Mouse (Mus musculus) midbrain, embryonic 10.5 days (tissue): ENCODE measurements around the gene Eif3g. TPM values are rescaled to one million over a fixed set of nuclear protein-coding genes. Genes with fewer than 3 reads are reported as not detected.

Experiments used
- DNase-seq: peaks from one replicate; pipeline ENCODE4 v3.0.0-alpha.2; 2017; ENCODE audit warnings: low spot score
- H3K27ac ChIP-seq: fragments of 300-500 bp; sonication (generic); replicated peaks from 2 replicates; pipeline ENCODE4 v1.5.1; 2016; ENCODE audit warnings: mild to moderate bottlenecking
- H3K27me3 ChIP-seq: fragments of 300-500 bp; sonication (generic); 2 replicates; pipeline ENCODE4 v1.6.1; 2016; ENCODE audit warnings: low read depth, mild to moderate bottlenecking; ENCODE audit not compliant: poor library complexity, severe bottlenecking
- H3K36me3 ChIP-seq: fragments of 300-500 bp; sonication (generic); 2 replicates; pipeline ENCODE4 v1.6.1; 2016; ENCODE audit warnings: mild to moderate bottlenecking, moderate library complexity
- H3K4me1 ChIP-seq: fragments of 300-500 bp; sonication (generic); 2 replicates; pipeline ENCODE4 v1.6.1; 2016
- H3K4me3 ChIP-seq: fragments of 300-500 bp; sonication (generic); 2 replicates; pipeline ENCODE4 v1.5.1; 2016; ENCODE audit warnings: mild to moderate bottlenecking, moderate library complexity
- H3K9me3 ChIP-seq: fragments of 300-500 bp; sonication (generic); replicated peaks from 2 replicates; pipeline ENCODE4 v1.6.1; 2016; ENCODE audit warnings: mild to moderate bottlenecking
- WGBS: fragments of 180-500 bp; shearing (Covaris S2); methylation state at CpG from one replicate; pipeline ENCODE4 v1.1.7; 2016; 5-methylcytosine and 5-hydroxymethylcytosine counted together
- polyA plus RNA-seq: library from polyadenylated mRNA; unstranded; fragments of >200 nt; fragmentation: Nextera tagmentation; extraction: Ambion mirVana; gene quantifications from 2 replicates; pipeline ENCODE4 v1.2.1, GENCODE M21; 2016

Eif3g gene
- polyA plus RNA-seq, 1 experiment from 2014 or later: 429 TPM

DNA sequence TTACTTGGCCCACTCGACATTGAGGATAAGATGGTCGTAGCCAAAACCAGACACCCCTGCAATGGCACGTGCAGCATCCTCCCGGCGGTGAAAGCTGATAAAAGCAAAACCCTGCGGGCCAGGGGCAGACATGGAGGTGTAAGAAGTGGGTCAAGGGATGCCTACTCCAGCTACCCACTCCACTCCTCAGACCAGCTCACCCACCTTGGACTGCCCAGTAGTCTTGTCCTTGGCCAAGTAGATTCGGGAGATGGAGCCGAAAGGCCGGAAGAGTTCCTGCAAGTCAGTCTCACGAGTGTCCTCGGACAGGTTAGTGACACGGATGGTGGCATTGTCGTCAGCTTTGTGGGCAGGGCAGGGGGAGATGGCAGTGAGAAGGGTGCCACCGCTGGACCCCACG, 3.8 kb downstream of the Eif3g start:
- Histone ChIP-seq H3K27me3 (no peaks in the 10 kb centered on the region), H3K36me3 (peaks cover 77% of the 10 kb centered on the region), H3K4me1 (peaks cover 17% of the 10 kb centered on the region), H3K4me3 (no peak overlapping the region), H3K9me3 (no peaks in the 10 kb centered on the region), H3K27ac (no peak overlapping the region)
- 94% methylated on average over 15 of the region's 15 CpGs for WGBS
- DNase-seq: no peak

DNA sequence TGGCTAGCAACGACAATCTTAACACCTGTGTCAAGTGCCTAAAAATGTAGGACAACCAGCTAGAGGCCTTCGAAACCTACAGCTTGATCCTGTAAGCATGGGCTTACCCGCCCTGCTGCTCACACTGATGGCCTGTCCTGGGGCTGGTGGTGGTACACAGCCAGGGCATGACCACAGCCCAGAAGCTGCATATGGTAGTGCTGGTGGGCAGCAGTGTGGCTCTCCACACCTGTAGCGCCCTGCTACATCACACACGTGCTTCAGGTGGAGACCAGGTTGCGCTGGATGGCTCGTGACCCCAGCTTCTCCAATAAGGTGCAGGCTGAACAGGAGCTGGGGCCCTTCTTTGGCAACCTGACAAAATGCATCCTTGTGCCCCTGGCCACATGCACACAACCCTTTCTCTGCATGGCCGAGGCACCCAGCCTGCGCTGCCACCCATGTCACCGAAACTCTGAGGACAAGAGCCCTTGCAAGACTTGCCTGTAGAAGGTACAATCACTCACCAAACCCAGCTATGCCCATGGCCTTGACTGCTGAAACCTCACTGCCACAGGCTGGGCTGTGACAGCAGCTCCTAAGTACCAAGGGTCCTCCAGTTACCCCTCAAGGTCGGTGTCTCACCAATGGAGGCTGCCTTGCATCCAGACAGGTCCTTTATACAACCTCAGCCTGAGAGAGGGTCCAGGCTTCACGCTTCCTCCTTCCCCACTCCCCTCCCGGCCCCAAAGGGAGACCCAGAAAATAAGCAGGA, 4.7 kb downstream of the Eif3g start:
- Histone ChIP-seq H3K36me3 (peaks cover 82% of the 10 kb centered on the region), H3K9me3 (no peaks in the 10 kb centered on the region), H3K4me3 (no peak overlapping the region), H3K27ac (no peak overlapping the region), H3K27me3 (no peaks in the 10 kb centered on the region), H3K4me1 (peaks cover 25% of the 10 kb centered on the region)
- WGBS: 88% methylated on average over 13 of the region's 13 CpGs
- DNase-seq: no peak

DNA sequence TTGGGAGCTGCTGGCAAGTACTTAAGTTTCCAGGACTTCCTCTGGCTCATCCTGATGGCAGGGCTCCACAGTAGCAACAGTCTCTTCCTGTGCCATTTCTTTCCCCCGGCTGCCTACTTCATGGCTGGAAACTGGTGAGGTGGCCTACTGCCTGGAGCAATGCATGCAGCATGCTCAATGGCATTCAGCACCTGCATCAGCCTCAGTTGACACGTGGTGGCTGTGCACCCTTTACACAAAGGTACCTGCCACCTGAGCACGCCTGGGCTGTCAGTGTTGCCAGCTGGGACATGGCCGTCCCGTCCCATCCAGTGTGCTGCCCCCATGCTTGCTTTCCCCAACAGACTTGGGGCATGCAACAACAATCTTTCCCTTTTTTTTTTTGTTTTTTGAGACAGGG, 5.4 kb downstream of the Eif3g start:
- Histone ChIP-seq H3K4me3 (no peak overlapping the region), H3K4me1 (peaks cover 29% of the 10 kb centered on the region), H3K9me3 (no peaks in the 10 kb centered on the region), H3K27ac (no peak overlapping the region), H3K27me3 (no peaks in the 10 kb centered on the region), H3K36me3 (peaks cover 82% of the 10 kb centered on the region)
- 68% methylated on average over 5 of the region's 5 CpGs for WGBS
- no peak for DNase-seq

DNA sequence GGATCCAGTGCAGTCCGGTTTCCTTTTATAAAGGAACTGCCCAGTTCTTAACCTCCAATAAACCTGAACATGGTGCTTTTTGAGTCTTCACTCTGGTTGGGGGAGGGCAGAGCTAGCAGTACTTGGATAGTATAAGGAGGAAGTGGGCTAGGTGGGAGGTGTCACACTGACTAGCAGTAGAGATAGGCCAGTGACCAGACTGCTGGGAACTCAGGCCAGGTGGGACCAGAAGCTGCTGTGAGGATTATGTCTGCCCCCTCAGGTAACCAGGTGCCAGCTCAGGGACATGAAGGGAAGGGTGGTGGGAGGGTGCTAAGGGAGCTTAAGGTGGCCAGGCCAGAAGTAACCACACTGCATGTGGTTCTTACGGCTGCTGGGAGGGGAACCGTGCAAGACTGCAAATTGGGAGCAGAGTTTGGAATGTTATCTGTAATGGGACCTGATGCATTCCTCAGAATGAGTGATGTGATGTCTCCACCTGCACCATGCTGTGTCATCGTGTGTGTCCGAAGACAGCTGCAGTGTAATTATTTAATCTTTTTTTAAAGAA, 6.2 kb downstream of the Eif3g start:
- no peak overlapping the region for H3K27ac ChIP-seq
- no peaks in the 10 kb centered on the region for H3K27me3 ChIP-seq
- H3K9me3 ChIP-seq: no peaks in the 10 kb centered on the region
- H3K4me3 ChIP-seq: no peak overlapping the region
- 79% methylated on average over 5 of the region's 5 CpGs for WGBS
- H3K4me1 ChIP-seq: peaks cover 21% of the 10 kb centered on the region
- no peak for DNase-seq
- peaks cover 81% of the 10 kb centered on the region for H3K36me3 ChIP-seq

- no peak overlapping the region for H3K27ac ChIP-seq
- 0 out of 2 replicates have a peak overlapping the region, but pooled peaks have one; percentile 0 for H3K4me3 ChIP-seq
- no peak for DNase-seq
- no peaks in the 10 kb centered on the region for H3K9me3 ChIP-seq
- H3K36me3 ChIP-seq: peaks cover 74% of the 10 kb centered on the region
- WGBS: 87% methylated on average over 26 of the region's 26 CpGs
- H3K4me1 ChIP-seq: peaks cover 15% of the 10 kb centered on the region
- H3K27me3 ChIP-seq: no peaks in the 10 kb centered on the region
Measured at GRCm38 (mm10) chr9:20891339-20892103, 6.9 kb downstream of the Eif3g start.

GRCm38 (mm10) chr9:20890411-20890810, 8.0 kb downstream of the Eif3g start:
- Histone ChIP-seq H3K4me1 (peaks cover 15% of the 10 kb centered on the region), H3K9me3 (no peaks in the 10 kb centered on the region), H3K27ac (no peak overlapping the region), H3K4me3 (peak overlapping the region; percentile 4; the same call in 1 of the 2 replicates), H3K27me3 (no peaks in the 10 kb centered on the region), H3K36me3 (peaks cover 63% of the 10 kb centered on the region)
- DNase-seq: no peak
- 93% methylated on average over 5 of the region's 5 CpGs for WGBS

DNA sequence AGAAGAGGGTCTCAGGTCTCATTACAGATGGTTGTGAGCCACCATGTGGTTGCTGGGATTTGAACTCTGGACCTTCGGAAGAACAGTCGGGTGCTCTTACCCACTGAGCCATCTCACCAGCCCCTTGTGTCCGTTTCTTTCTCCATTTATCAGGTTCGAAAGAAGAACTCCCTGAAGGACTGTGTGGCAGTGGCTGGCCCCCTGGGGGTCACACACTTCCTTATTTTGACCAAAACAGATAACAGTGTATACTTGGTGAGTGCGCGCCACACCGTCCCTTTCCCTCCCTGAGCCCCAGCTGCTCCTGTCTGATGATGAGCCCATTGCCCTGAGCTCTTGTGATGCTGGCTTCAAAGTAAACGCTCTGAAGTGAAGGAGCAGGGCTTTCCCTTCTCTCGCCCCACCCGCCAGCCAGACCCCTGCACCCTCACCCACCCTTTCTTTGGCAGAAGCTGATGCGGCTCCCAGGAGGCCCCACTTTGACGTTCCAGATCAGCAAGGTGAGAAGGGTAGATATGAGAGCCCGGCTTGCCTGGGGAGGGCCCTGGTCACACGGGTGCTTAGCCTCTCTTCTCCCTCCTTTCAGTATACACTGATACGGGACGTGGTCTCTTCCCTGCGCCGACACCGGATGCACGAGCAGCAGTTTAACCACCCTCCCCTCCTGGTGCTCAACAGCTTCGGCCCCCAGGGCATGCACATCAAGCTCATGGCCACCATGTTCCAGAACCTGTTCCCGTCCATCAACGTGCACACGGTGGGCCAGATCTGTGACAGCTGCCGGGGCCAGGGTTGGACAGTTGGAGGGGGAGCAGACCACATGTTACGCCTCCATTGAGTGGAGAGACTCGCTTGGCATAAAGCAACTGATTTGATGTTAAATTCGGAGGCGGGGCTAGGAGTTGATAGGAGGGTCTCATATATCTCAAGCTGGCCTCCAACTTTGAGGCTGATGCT, 9.0 kb downstream of the Eif3g start:
- 84% methylated on average over 29 of the region's 29 CpGs for WGBS
- peaks cover 15% of the 10 kb centered on the region for H3K4me1 ChIP-seq
- H3K36me3 ChIP-seq: peaks cover 54% of the 10 kb centered on the region
- no peak for DNase-seq
- no peaks in the 10 kb centered on the region; the same call in 1 of the 2 replicates for H3K9me3 ChIP-seq
- peak overlapping the region; percentile 90 for H3K4me3 ChIP-seq
- H3K27me3 ChIP-seq: no peaks in the 10 kb centered on the region
- no peak overlapping the region for H3K27ac ChIP-seq

- peak overlapping the region; percentile 89 for H3K27ac ChIP-seq
- no peak for DNase-seq
Measured at GRCm38 (mm10) chr9:20888386-20888765, 10.0 kb downstream of the Eif3g start.

GRCm38 (mm10) chr9:20887704-20888385, 10.6 kb downstream of the Eif3g start, which contains the start of gene Ppan:
Ppan (plus strand) TSS chr9:20888175.
- peak within 1 kb of the TSS; percentile 89 for H3K27ac ChIP-seq
- H3K4me1 ChIP-seq: peaks cover 15% of the 10 kb centered on the region
- peak; percentile 96 for DNase-seq
- H3K36me3 ChIP-seq: peaks cover 37% of the 10 kb centered on the region
- H3K9me3 ChIP-seq: no peaks in the 10 kb centered on the region; the same call in 1 of the 2 replicates
- H3K27me3 ChIP-seq: no peaks in the 10 kb centered on the region
- under 1% methylated on average over 43 of the region's 43 CpGs for WGBS
- H3K4me3 ChIP-seq: peak within 1 kb of the TSS; percentile 90

More at GRCm38 (mm10) chr9:20888386-20888765, 10.0 kb downstream of the Eif3g start:
- Histone ChIP-seq H3K27me3 (no peaks in the 10 kb centered on the region), H3K9me3 (no peaks in the 10 kb centered on the region; the same call in 1 of the 2 replicates), H3K4me3 (peak overlapping the region; percentile 90), H3K36me3 (peaks cover 43% of the 10 kb centered on the region), H3K4me1 (peaks cover 15% of the 10 kb centered on the region)
- WGBS: under 1% methylated on average over 30 of the region's 30 CpGs

GRCm38 (mm10) chr9:20887191-20887590, 11.2 kb downstream of the Eif3g start:
- peaks cover 15% of the 10 kb centered on the region for H3K4me1 ChIP-seq
- WGBS: 89% methylated on average over 6 of the region's 6 CpGs
- no peak for DNase-seq
- H3K9me3 ChIP-seq: no peaks in the 10 kb centered on the region; the same call in 1 of the 2 replicates
- H3K4me3 ChIP-seq: peak overlapping the region; percentile 90; the same call in 1 of the 2 replicates
- H3K36me3 ChIP-seq: peaks cover 31% of the 10 kb centered on the region
- no peak overlapping the region for H3K27ac ChIP-seq
- no peaks in the 10 kb centered on the region for H3K27me3 ChIP-seq

GRCm38 (mm10) chr9:20886563-20886962, 11.9 kb downstream of the Eif3g start:
- Histone ChIP-seq H3K27ac (no peak overlapping the region), H3K4me1 (peaks cover 15% of the 10 kb centered on the region), H3K36me3 (peaks cover 25% of the 10 kb centered on the region), H3K27me3 (no peaks in the 10 kb centered on the region), H3K4me3 (no peak overlapping the region), H3K9me3 (no peaks in the 10 kb centered on the region; the same call in 1 of the 2 replicates)
- 92% methylated on average over 2 of the region's 2 CpGs for WGBS
- no peak for DNase-seq
